Mouse (Mus musculus): ENCODE results near the gene Ushbp1. TPM values are rescaled to one million over a fixed set of nuclear protein-coding genes. Genes with fewer than 3 reads are reported as not detected.
"Not testable (repeated sequence)": the region's sequence is repeated elsewhere in the genome, so short reads cannot be mapped to it uniquely, and the experiment has no call there.

The Ushbp1 gene
- 6.6 and 6.7 TPM in 2 replicates for polyA plus RNA-seq (2014; fragmentation: Nextera tagmentation; extraction: Ambion mirVana)

DNA sequence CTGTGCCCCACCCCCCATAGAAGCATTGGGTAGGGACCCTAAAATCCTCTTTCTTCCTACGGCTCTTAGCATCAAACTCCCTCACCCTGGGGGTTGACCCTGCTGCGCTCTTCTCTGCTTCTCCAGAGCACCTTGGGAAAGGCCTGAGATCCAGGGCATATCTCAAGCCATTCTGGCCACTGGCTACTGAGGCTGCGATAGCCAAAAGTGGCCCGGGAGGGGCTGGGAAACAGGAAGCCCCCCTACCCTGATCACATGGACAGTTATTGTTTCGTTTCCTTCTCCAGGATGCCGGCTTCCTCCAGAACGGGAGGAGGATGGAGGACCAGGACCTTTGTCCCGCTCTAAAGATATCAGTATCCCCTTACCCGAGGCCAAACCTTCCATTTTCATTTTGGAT lies at the start of gene Ushbp1:
TSS of gene Ushbp1 (minus strand) at position 174 of the 400 bp plus-strand sequence.
- peak within 1 kb of the TSS; percentile 94 for H3K4me2 ChIP-seq
- peaks cover 12% of the 10 kb centered on the region; the same call in 1 of the 2 replicates for H3K36me3 ChIP-seq (ENCODE audit: control insufficient read depth, insufficient read depth, low read length)
- 64% methylated on average over 9 of the region's 9 CpGs for WGBS
- no peaks in the 10 kb centered on the region for H3K9me3 ChIP-seq (ENCODE audit: control insufficient read depth, low read length)
- DNase-seq (ENCODE audit: low spot score): peak; percentile 31
- peak within 1 kb of the TSS; percentile 46 for H3K9ac ChIP-seq (ENCODE audit: low read depth, low read length)
- peaks cover 14% of the 10 kb centered on the region for H3K4me1 ChIP-seq (replicated peaks; ENCODE audit: control insufficient read depth, insufficient read depth, low read length)
- no peaks in the 10 kb centered on the region for H3K27me3 ChIP-seq (replicated peaks; ENCODE audit: control insufficient read depth, insufficient read depth, low read length)
- ATAC-seq (replicated peaks; ENCODE audit: low FRiP score): no peak
- peak within 1 kb of the TSS; percentile 74 for H3K27ac ChIP-seq (ENCODE audit: low read depth, low read length)
- H3K4me3 ChIP-seq (ENCODE audit: low read depth, low read length): peak within 1 kb of the TSS; percentile 92

DNA sequence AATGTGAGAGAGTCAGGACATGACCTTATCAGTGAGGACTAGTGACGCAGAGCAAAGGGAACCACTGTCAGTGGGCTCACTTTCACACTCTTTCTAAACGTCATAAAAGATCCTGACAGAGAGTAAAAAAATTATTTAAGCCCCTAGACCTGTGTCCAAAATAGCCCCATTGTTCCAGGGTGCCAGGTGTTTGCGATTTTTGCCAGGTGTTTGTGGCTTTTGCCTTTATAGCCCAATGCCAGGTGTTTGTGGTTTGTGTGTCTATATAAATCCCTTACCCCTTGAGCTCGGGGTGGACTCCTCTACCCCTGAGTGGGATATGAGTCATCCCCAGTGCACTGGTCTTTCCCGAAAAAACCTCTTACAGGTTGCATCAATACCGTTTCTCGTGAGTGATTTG lies 49.5 kb upstream of the Ushbp1 start:
- 0 out of 2 replicates have a peak, but pooled peaks cover 3% of the 10 kb centered on the region for H3K27me3 ChIP-seq (replicated peaks; ENCODE audit: control insufficient read depth, insufficient read depth, low read length)
- no peaks in the 10 kb centered on the region for H3K9me3 ChIP-seq (ENCODE audit: control insufficient read depth, low read length)
- no peak overlapping the region for H3K9ac ChIP-seq (ENCODE audit: low read depth, low read length)
- 70% methylated on average over 7 of the region's 7 CpGs for WGBS
- H3K27ac ChIP-seq (ENCODE audit: low read depth, low read length): no peak overlapping the region
- ATAC-seq (replicated peaks; ENCODE audit: low FRiP score): no peak
- H3K36me3 ChIP-seq (ENCODE audit: control insufficient read depth, insufficient read depth, low read length): no peaks in the 10 kb centered on the region
- no peak for DNase-seq (ENCODE audit: low spot score)
- no peak overlapping the region for H3K4me2 ChIP-seq
- H3K4me3 ChIP-seq (ENCODE audit: low read depth, low read length): no peak overlapping the region
- H3K4me1 ChIP-seq (replicated peaks; ENCODE audit: control insufficient read depth, insufficient read depth, low read length): no peaks in the 10 kb centered on the region

DNA sequence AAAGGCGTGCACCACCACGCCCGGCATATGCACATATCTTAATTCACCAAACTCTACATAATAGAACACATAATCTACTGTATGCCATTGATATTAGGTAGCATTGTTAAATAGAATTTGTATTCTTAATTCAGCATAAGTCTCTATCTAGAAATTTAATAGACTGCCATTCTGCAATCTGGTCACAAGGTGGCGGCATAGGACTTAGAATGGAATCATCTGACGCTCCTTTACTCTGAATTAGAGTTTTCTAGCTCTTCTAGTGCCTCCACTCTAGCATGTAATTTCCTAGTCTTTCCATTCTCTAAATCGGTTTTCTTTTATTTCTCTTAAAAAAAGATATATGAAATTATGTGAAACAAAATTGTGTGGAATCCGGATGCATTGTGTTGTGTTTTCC lies 45.8 kb upstream of the Ushbp1 start:
- ATAC-seq (replicated peaks; ENCODE audit: low FRiP score): no peak
- Histone ChIP-seq H3K27me3 (replicated peaks; ENCODE audit: control insufficient read depth, insufficient read depth, low read length) (0 out of 2 replicates have a peak, but pooled peaks cover 3% of the 10 kb centered on the region), H3K9ac (ENCODE audit: low read depth, low read length) (no peak overlapping the region), H3K9me3 (ENCODE audit: control insufficient read depth, low read length) (no peaks in the 10 kb centered on the region), H3K27ac (ENCODE audit: low read depth, low read length) (no peak overlapping the region), H3K4me1 (replicated peaks; ENCODE audit: control insufficient read depth, insufficient read depth, low read length) (no peaks in the 10 kb centered on the region), H3K4me2 (no peak overlapping the region), H3K36me3 (ENCODE audit: control insufficient read depth, insufficient read depth, low read length) (no peaks in the 10 kb centered on the region), H3K4me3 (ENCODE audit: low read depth, low read length) (no peak overlapping the region)
- WGBS: 1% methylated on average over 7 of the region's 7 CpGs
- no peak for DNase-seq (ENCODE audit: low spot score)

DNA sequence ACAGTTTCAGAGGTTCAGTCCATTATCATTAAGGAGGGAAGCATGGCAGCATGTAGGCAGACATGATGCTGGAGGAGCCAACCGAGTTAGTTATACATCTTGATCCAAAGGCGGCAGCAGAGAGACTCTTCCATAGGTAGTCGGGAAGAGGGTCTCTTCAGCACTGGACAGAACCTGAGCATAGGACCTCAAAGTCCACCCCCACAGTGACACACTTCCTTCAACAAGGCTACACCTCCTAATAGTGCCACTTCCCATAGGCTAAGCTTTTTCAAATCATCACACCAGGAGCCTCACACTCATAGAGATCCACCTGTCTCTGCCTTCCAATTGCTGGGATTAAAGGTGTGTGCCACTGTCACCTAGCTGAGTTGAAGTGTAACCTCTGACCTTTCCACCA lies 41.4 kb upstream of the Ushbp1 start:
- Histone ChIP-seq H3K9ac (ENCODE audit: low read depth, low read length) (no peak overlapping the region), H3K27ac (ENCODE audit: low read depth, low read length) (no peak overlapping the region), H3K9me3 (ENCODE audit: control insufficient read depth, low read length) (no peaks in the 10 kb centered on the region), H3K4me3 (ENCODE audit: low read depth, low read length) (no peak overlapping the region), H3K36me3 (ENCODE audit: control insufficient read depth, insufficient read depth, low read length) (no peaks in the 10 kb centered on the region), H3K4me2 (no peak overlapping the region), H3K27me3 (replicated peaks; ENCODE audit: control insufficient read depth, insufficient read depth, low read length) (no peaks in the 10 kb centered on the region), H3K4me1 (replicated peaks; ENCODE audit: control insufficient read depth, insufficient read depth, low read length) (no peaks in the 10 kb centered on the region)
- ATAC-seq (replicated peaks; ENCODE audit: low FRiP score): no peak
- 29% methylated on average over 3 of the region's 3 CpGs for WGBS
- DNase-seq (ENCODE audit: low spot score): no peak

DNA sequence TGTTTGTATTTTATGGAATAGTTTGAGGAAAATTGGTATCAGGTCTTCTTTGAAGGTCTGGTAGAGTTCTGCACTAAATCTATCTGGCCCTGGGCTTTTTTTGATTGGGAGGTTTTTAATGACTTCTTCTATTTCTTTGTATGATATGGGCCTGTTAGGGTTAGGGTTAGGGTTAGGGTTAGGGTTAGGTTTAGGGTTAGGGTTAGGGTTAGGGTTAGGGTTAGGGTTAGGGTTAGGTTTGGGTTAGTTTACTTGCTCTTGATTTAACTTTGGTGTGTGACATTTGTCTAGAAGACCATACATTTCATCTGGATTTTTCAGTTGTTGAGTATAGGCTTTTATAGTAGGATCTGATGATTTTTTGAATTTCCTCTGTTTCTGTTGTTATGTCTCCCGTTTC lies 37.3 kb upstream of the Ushbp1 start:
- H3K27ac ChIP-seq (ENCODE audit: low read depth, low read length); DNase-seq (ENCODE audit: low spot score); H3K27me3 ChIP-seq (replicated peaks; ENCODE audit: control insufficient read depth, insufficient read depth, low read length); H3K9ac ChIP-seq (ENCODE audit: low read depth, low read length); ATAC-seq (replicated peaks; ENCODE audit: low FRiP score); H3K4me2 ChIP-seq; H3K36me3 ChIP-seq (ENCODE audit: control insufficient read depth, insufficient read depth, low read length); H3K4me1 ChIP-seq (replicated peaks; ENCODE audit: control insufficient read depth, insufficient read depth, low read length); H3K9me3 ChIP-seq (ENCODE audit: control insufficient read depth, low read length); H3K4me3 ChIP-seq (ENCODE audit: low read depth, low read length): not testable (repeated sequence)
- whole genome bisulfite sequencing: 84% methylated on average over 1 of the region's 1 CpGs

DNA sequence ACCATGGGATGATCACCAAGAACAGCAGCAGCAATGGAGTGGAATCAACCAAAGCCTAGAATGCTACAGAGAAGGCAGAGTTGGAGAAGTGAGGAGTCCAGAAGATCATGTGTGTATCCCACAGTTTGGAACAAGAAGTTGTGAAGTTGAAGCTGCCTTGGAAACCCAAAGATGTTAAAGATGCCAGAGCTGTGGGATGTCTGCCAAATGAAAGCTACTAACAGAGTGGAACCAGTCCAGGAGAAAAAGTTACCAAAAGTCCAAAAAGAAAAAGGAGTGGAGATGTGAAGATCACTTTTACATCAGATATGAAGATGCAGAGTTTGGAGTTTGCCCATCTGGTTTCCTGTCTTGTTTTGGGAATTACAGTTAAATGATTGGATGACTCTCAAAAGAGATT lies 26.5 kb upstream of the Ushbp1 start:
- no peak overlapping the region for H3K4me2 ChIP-seq
- H3K36me3 ChIP-seq (ENCODE audit: control insufficient read depth, insufficient read depth, low read length): no peaks in the 10 kb centered on the region
- no peaks in the 10 kb centered on the region for H3K4me1 ChIP-seq (replicated peaks; ENCODE audit: control insufficient read depth, insufficient read depth, low read length)
- H3K27me3 ChIP-seq (replicated peaks; ENCODE audit: control insufficient read depth, insufficient read depth, low read length): no peaks in the 10 kb centered on the region
- H3K9ac ChIP-seq (ENCODE audit: low read depth, low read length): no peak overlapping the region
- H3K27ac ChIP-seq (ENCODE audit: low read depth, low read length): no peak overlapping the region
- no peaks in the 10 kb centered on the region for H3K9me3 ChIP-seq (ENCODE audit: control insufficient read depth, low read length)
- DNase-seq (ENCODE audit: low spot score) (no peak), ATAC-seq (replicated peaks; ENCODE audit: low FRiP score) (no peak)
- no peak overlapping the region for H3K4me3 ChIP-seq (ENCODE audit: low read depth, low read length)

DNA sequence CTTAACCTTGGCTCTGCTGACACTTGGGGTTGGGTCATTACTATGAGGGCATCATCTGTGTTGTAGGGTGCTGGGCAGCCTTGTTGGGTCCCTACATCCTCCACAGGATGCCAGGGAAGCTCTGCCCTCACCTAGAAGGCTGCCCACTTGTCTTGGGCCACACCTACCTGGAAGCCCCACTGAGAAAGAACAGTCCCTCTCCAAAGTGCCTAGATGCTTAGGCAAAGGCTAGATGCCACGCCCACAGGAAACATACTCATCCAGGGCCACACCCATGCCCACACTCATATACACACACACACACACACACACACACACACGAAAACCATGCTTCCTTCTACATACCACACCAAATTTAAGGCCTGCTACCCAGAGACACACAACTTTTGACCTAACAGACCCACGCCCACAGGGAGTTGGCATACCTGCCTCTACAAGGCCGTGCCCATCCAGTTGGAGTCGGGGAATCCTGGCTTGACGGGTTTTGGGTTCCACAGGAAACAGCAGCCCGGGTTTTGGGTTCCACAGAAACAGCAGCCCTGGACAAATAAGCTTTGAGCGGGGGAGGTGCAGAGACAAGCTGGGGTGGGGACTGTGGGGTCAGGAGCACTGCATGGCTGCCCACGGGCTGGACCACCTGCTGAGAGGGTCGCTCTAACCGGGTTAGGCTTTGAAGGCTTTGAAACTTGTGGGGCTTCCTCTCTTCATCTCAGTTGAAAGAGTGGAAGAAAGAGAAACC lies 16.1 kb upstream of the Ushbp1 start:
- Histone ChIP-seq H3K4me3 (ENCODE audit: low read depth, low read length) (no peak overlapping the region), H3K27ac (ENCODE audit: low read depth, low read length) (no peak overlapping the region), H3K9ac (ENCODE audit: low read depth, low read length) (no peak overlapping the region), H3K27me3 (replicated peaks; ENCODE audit: control insufficient read depth, insufficient read depth, low read length) (no peaks in the 10 kb centered on the region), H3K9me3 (ENCODE audit: control insufficient read depth, low read length) (no peaks in the 10 kb centered on the region), H3K4me2 (no peak overlapping the region), H3K36me3 (ENCODE audit: control insufficient read depth, insufficient read depth, low read length) (peaks cover 21% of the 10 kb centered on the region; the same call in 1 of the 2 replicates), H3K4me1 (replicated peaks; ENCODE audit: control insufficient read depth, insufficient read depth, low read length) (peaks cover 6% of the 10 kb centered on the region)
- 42% methylated on average over 11 of the region's 11 CpGs for WGBS
- ATAC-seq (replicated peaks; ENCODE audit: low FRiP score) (no peak; the same call in 1 of the 2 replicates), DNase-seq (ENCODE audit: low spot score) (peak; percentile 41)

DNA sequence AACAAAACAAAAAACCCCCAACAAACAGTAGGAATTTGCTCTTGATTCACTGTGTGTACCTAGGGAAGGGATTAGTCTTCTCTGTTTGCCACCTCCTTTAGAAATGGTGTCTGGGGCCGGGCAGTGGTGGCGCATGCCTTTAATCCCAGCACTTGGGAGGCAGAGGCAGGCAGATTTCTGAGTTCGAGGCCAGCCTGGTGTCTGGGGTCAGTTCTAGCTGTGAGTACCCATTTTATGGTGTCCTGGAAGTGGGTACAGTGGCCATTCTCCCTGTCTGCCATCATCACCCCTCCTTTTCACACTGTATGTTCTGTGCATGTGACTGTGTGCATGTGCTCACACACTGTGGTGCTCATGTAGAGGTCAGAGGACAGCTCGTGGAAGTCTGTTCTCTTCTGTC lies 12.6 kb upstream of the Ushbp1 start:
- WGBS: 87% methylated on average over 4 of the region's 4 CpGs
- ATAC-seq (replicated peaks; ENCODE audit: low FRiP score) (no peak), DNase-seq (ENCODE audit: low spot score) (no peak)
- H3K36me3 ChIP-seq (ENCODE audit: control insufficient read depth, insufficient read depth, low read length): peaks cover 21% of the 10 kb centered on the region
- no peak overlapping the region for H3K9ac ChIP-seq (ENCODE audit: low read depth, low read length)
- H3K4me3 ChIP-seq (ENCODE audit: low read depth, low read length): no peak overlapping the region
- H3K4me2 ChIP-seq: no peak overlapping the region
- H3K27ac ChIP-seq (ENCODE audit: low read depth, low read length): no peak overlapping the region
- H3K4me1 ChIP-seq (replicated peaks; ENCODE audit: control insufficient read depth, insufficient read depth, low read length): peaks cover 8% of the 10 kb centered on the region
- no peaks in the 10 kb centered on the region for H3K9me3 ChIP-seq (ENCODE audit: control insufficient read depth, low read length)
- no peaks in the 10 kb centered on the region for H3K27me3 ChIP-seq (replicated peaks; ENCODE audit: control insufficient read depth, insufficient read depth, low read length)

DNA sequence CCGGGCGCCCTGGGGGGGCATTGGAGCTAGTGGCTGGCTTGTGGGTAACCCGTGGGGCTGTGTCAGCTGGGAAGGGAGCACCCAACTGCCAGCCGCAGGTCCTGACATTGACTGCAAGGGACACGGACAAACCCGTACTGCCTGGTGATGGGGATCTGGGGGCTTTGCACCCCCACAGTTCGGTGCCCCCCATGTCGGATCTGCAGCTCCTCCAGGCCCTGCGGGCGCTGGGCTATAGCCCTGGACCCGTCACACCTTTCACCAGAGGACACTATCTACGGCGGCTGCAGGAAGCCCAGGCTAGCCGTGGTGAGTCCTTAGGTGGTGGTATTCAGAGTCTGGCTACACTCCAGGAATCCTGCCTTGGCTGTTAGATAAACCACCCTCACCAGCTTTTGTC lies 11.8 kb upstream of the Ushbp1 start:
- peaks cover 22% of the 10 kb centered on the region for H3K36me3 ChIP-seq (ENCODE audit: control insufficient read depth, insufficient read depth, low read length)
- H3K9me3 ChIP-seq (ENCODE audit: control insufficient read depth, low read length): no peaks in the 10 kb centered on the region
- ATAC-seq (replicated peaks; ENCODE audit: low FRiP score): no peak
- H3K27ac ChIP-seq (ENCODE audit: low read depth, low read length): no peak overlapping the region
- H3K27me3 ChIP-seq (replicated peaks; ENCODE audit: control insufficient read depth, insufficient read depth, low read length): no peaks in the 10 kb centered on the region
- peak overlapping the region; percentile 74 for H3K4me2 ChIP-seq
- peak overlapping the region; percentile 94; the same call in 1 of the 2 replicates for H3K9ac ChIP-seq (ENCODE audit: low read depth, low read length)
- peaks cover 8% of the 10 kb centered on the region for H3K4me1 ChIP-seq (replicated peaks; ENCODE audit: control insufficient read depth, insufficient read depth, low read length)
- DNase-seq (ENCODE audit: low spot score): no peak
- WGBS: 94% methylated on average over 14 of the region's 14 CpGs
- peak overlapping the region; percentile 94; the same call in 1 of the 2 replicates for H3K4me3 ChIP-seq (ENCODE audit: low read depth, low read length)
